Mouse (Mus musculus) heart, postnatal 36 days (tissue): ENCODE data around the gene Tpp1. TPM values are rescaled to one million over a fixed set of nuclear protein-coding genes. Genes with fewer than 3 reads are reported as not detected.

Experiments
- DNase-seq, 2 experiments: peaks; one replicate each; pipeline ENCODE4 v3.0.0; 2021 to 2022
- intact Hi-C: fragments of 180-260 bp; cut with DNase I; formaldehyde crosslinking; loops from one replicate; pipeline ENCODE4 v1.15.1; 2025
- total RNA-seq, 2 experiments: library from RNA; stranded (reverse); gene quantifications; 2 replicates each; pipeline ENCODE4 v1.2.3; 2021

Gene Tpp1
- total RNA-seq, 2 experiments from 2014 or later, result 44.7 to 47.5 TPM

- intact Hi-C loops, result loop anchor here (5.0 kb wide), 1 partner anchor 183 kb away; the partner anchor contains the start of gene Smpd1
- DNase-seq, result no peak
Measured at GRCm38 (mm10) chr7:105734826-105735225, 17.2 kb downstream of the Tpp1 start.

DNA sequence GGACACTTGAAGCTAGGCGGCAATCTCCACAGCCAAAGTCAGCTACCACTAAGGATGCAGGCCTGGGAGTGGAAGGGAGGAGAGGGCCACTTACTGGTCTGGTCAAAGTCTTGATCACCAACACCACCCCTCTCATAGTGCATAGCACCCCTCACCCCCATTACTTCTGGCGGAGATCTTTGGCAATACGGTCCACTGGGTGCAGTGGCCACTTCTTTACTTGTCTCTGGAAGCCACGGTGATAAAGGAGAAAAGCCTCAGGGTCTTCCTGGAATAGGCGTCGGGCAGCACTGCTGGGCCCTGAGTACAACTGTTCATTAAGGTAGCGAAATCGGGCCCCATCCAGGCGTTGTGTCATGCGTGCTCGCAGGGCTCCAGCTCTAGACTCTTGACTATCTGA, 18.2 kb downstream of the Tpp1 start:
- no peak for DNase-seq
- intact Hi-C loops, result loop anchor here (5.0 kb wide), 1 partner anchor 182 kb away; the partner anchor contains the start of gene Smpd1

DNA sequence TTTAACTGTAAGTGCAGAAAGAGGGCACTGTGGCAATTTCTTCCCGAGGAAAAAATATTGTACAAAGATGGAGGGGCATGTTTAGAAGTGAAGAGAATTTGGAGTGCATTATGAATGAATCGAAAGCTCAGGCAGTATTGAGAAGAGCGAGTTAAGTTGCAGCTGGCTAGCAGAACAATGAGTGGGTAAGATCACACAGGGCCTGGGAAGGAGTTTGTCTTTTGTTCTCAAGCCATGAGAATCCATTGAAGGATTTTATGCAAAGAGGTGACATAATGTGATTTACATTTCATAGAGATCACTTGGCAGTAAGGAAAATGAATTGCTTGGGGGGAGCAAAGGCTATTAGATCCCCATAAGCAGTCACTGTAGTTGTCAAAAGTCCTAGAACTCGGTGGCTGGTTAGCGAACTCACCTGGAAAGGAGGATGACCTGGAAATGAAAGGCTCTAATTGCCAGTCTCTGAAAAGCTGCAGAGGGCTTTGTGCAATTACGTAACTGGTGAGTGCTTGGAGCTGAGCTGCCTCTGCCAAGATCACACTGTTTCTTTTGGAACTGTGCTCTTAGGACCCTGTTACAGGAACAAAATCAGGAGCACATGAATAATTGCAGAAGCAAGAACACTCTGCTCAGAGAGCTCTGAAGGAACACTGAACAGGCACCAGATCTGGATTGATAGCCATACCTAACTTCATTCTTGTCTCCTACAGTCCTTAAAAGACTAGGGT, 23.2 kb downstream of the Tpp1 start:
- no peak for DNase-seq

GRCm38 (mm10) chr7:105726980-105727325, 25.1 kb downstream of the Tpp1 start:
- intact Hi-C loops, result loop anchor here (1.0 to 2.0 kb wide), 2 partner anchors 84 to 91 kb away; partner anchors contain the start of gene Mrpl17
- no peak for DNase-seq

More for the DNA sequence above, 23.2 kb downstream of the Tpp1 start:
- intact Hi-C loops, result no loop called here

DNA sequence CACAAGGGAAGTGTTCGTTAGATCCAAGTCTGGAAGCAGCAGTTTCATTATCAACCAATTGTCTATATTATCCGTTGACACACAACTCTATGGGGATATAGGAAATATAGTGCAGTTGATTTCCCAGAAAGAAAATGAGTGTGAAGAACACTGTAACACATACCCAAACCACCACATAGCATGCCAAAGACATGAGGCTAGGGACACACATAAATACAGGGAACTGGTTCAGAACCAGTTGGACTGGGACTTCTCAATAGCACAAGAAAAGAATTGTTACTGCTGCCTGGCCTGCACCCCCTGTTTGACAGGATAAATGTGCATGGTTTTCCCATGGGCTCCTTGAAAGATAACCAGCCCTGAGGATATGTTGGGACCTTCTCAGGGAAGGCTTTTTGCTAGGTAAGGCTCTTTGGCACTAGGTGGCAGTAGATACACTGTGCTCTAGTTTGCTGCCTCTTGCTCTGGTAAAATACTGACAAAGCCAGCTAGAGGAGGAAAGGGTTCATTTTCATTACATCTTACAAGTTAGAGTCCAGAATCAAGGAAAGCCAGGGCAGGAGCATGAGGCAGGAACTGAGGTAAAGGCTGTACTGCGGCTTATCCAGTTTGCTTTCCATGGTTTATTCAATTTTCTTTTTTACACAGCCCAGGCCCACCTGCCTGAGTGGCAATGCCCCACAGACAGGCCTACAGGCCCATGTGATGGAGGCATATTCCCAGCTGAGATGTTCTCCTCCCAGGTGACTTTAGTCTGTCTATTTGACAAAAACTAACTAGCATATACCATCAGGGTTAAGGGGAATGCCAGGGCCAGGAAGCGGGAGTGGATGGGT, 25.7 kb downstream of the Tpp1 start:
- peak; percentile 35 to 46 for DNase-seq
- intact Hi-C loops, result loop anchor here (1.0 to 2.0 kb wide), 2 partner anchors 84 to 92 kb away; partner anchors contain the start of gene Mrpl17

DNA sequence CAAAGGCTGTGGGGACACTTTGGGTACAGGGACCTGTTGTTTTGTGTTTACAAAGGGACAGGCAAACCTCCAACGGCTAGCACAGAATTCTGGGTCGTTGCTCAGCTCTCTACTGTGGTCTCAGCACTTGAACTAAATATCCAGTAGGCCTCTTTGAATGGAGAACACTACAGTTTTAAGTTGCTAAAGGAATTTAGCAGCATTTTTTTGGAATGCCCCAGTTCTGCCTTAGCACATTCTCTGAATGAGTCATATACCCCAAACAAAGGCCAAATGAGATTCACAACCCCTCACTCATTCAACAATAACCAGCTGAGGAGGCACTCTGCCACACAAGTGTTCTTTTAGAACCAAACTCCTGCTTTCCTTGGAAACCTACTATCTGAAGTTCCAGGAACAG, 30.1 kb downstream of the Tpp1 start:
- DNase-seq, result no peak
- intact Hi-C loops, result no loop called here

- DNase-seq, result no peak
- intact Hi-C loops, result no loop called here
Measured at GRCm38 (mm10) chr7:105715366-105715765, 36.7 kb downstream of the Tpp1 start.

DNA sequence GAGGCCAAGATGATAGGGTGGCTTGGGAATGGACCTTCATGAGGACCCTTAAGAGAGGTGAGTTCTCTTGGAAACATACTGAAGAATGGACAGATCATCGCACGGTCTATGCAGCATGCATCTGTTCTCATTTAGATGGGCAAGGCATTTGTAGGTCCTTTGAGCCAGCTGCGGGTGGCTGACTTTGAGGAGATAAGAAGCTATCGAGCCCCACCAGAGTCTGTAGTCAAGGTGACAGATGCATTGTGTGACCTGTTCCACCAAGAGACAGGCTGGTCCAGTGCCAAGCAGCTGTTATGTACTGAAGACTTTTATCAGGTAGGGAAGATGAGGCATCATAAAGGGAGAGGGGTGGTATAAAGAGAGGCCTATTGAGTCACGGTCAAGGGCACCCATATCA, 43.3 kb downstream of the Tpp1 start:
- intact Hi-C loops, result no loop called here
- DNase-seq, result no peak

GRCm38 (mm10) chr7:105703816-105704215, 48.2 kb downstream of the Tpp1 start:
- no peak for DNase-seq
- intact Hi-C loops, result no loop called here

GRCm38 (mm10) chr7:105703184-105703583, 48.9 kb downstream of the Tpp1 start:
- intact Hi-C loops, result no loop called here
- no peak for DNase-seq

Other genes starting within 250 kb of the Tpp1 start
- 100 to 1,000 TPM; 156 to 163 TPM for gene Smpd1, start 197.9 kb downstream of the Tpp1 start, total RNA-seq
- 100 to 1,000 TPM; 116 TPM for gene Apbb1, start 170.6 kb downstream of the Tpp1 start, total RNA-seq
- not detected for gene Hpx, start 152.1 kb downstream of the Tpp1 start, total RNA-seq
- gene Trim3, start 118.7 kb downstream of the Tpp1 start, total RNA-seq, result 10 to 100 TPM; 22.9 to 23.0 TPM
- 10 to 100 TPM; 84.2 to 85.0 TPM for gene Timm10b, start 112.2 kb downstream of the Tpp1 start, total RNA-seq
- gene Arfip2, start 111.8 kb downstream of the Tpp1 start, total RNA-seq, result 10 to 100 TPM; 13.4 TPM
- 1 to 10 TPM in 1 of 2 experiments, under 1 TPM in 1; 1.00 to 6.3 TPM for gene Gm45799, start 111.7 kb downstream of the Tpp1 start, total RNA-seq
- gene Dnhd1, start 101.4 kb downstream of the Tpp1 start, total RNA-seq, result under 1 TPM; 0.62 to 0.72 TPM
- gene Ilk, start 15.6 kb downstream of the Tpp1 start, total RNA-seq, result 10 to 100 TPM; 95.1 to 98.9 TPM
- 10 to 100 TPM; 10.1 to 11.2 TPM for gene Rrp8, start 14.8 kb downstream of the Tpp1 start, total RNA-seq
- gene Taf10, start 7.9 kb downstream of the Tpp1 start, total RNA-seq, result 100 to 1,000 TPM in 1 of 2 experiments, 10 to 100 TPM in 1; 97.5 to 100 TPM
- gene Dchs1, start 35.4 kb upstream of the Tpp1 start, total RNA-seq, result 1 to 10 TPM; 8.6 to 9.8 TPM
- gene Mrpl17, start 58.9 kb upstream of the Tpp1 start, total RNA-seq, result 100 to 1,000 TPM; 115 to 117 TPM
- 10 to 100 TPM; 12.1 to 26.5 TPM for gene Gm4070, start 201.7 kb upstream of the Tpp1 start, total RNA-seq